Mouse (Mus musculus): Measurements from ENCODE around the gene Olfr957. TPM values are rescaled to one million over a fixed set of nuclear protein-coding genes. Genes with fewer than 3 reads are reported as not detected.

Gene Olfr957
- polyA plus RNA-seq, 1 experiment from 2014 or later: not detected

DNA sequence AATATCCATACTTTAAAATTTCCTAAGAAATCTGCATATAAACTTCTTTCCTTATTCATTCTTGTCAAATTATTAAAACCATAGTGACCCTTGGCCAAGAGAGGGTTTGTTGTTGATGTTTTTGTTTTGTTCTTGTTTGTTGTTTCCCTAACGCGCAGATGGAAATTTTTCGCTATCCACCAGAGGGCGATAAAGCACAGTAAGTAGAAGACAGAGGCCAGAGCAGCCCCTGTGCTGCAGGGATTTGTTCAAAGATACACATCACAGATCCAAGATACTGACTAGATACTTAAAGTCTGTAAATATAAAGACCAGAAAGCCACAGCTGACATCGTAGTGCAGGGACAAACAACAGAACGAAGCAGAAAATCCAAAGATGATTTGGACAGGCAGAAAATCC, 6.6 kb downstream of the Olfr957 start:
- Histone ChIP-seq H3K9ac (ENCODE audit: low read length) (no peak overlapping the region), H3K4me3 (ENCODE audit: low read depth, low read length) (no peak overlapping the region), H3K4me2 (ENCODE audit: low read depth, low read length, severe bottlenecking) (no peak overlapping the region), H3K4me1 (replicated peaks; ENCODE audit: control insufficient read depth, insufficient read depth, low read length) (no peaks in the 10 kb centered on the region), H3K36me3 (ENCODE audit: control insufficient read depth, insufficient read depth, low read length) (no peaks in the 10 kb centered on the region), H3K27me3 (ENCODE audit: control insufficient read depth, insufficient read depth, low read length) (no peaks in the 10 kb centered on the region), H3K9me3 (ENCODE audit: control insufficient read depth, low read length) (no peaks in the 10 kb centered on the region), H3K27ac (ENCODE audit: low read depth, low read length) (no peak overlapping the region)
- ATAC-seq (replicated peaks; ENCODE audit: low FRiP score) (0 out of 2 replicates have a peak, but pooled peaks have one; percentile 63), DNase-seq (ENCODE audit: low spot score) (peak; percentile 74)
- WGBS: 13% methylated on average over 6 of the region's 6 CpGs

- Histone ChIP-seq H3K4me1 (replicated peaks; ENCODE audit: control insufficient read depth, insufficient read depth, low read length) (no peaks in the 10 kb centered on the region), H3K9me3 (ENCODE audit: control insufficient read depth, low read length) (no peaks in the 10 kb centered on the region), H3K27me3 (ENCODE audit: control insufficient read depth, insufficient read depth, low read length) (no peaks in the 10 kb centered on the region), H3K36me3 (ENCODE audit: control insufficient read depth, insufficient read depth, low read length) (no peaks in the 10 kb centered on the region), H3K27ac (ENCODE audit: low read depth, low read length) (no peak within 1 kb of the TSS), H3K4me2 (ENCODE audit: low read depth, low read length, severe bottlenecking) (no peak within 1 kb of the TSS), H3K4me3 (ENCODE audit: low read depth, low read length) (no peak within 1 kb of the TSS), H3K9ac (ENCODE audit: low read length) (no peak within 1 kb of the TSS)
- no peak for ATAC-seq (replicated peaks; ENCODE audit: low FRiP score)
- no peak for DNase-seq (ENCODE audit: low spot score)
- WGBS: 93% methylated on average over 2 of the region's 2 CpGs
Observed at GRCm38 (mm10) chr9:39493895-39494294, 21.7 kb downstream of the Olfr957 start, which contains the start of gene Olfr44. TSS of gene Olfr44 (minus strand) at chr9:39493995.

- Histone ChIP-seq H3K27me3 (ENCODE audit: control insufficient read depth, insufficient read depth, low read length) (no peaks in the 10 kb centered on the region), H3K27ac (ENCODE audit: low read depth, low read length) (no peak within 1 kb of the TSS), H3K9ac (ENCODE audit: low read length) (no peak within 1 kb of the TSS), H3K36me3 (ENCODE audit: control insufficient read depth, insufficient read depth, low read length) (no peaks in the 10 kb centered on the region), H3K9me3 (ENCODE audit: control insufficient read depth, low read length) (no peaks in the 10 kb centered on the region), H3K4me2 (ENCODE audit: low read depth, low read length, severe bottlenecking) (no peak within 1 kb of the TSS), H3K4me3 (ENCODE audit: low read depth, low read length) (no peak within 1 kb of the TSS), H3K4me1 (replicated peaks; ENCODE audit: control insufficient read depth, insufficient read depth, low read length) (no peaks in the 10 kb centered on the region)
- DNase-seq (ENCODE audit: low spot score) (no peak), ATAC-seq (replicated peaks; ENCODE audit: low FRiP score) (no peak)
- 72% methylated on average over 1 of the region's 1 CpGs for WGBS
Observed at GRCm38 (mm10) chr9:39471844-39472243, 43.8 kb downstream of the Olfr957 start, which contains the start of gene Olfr955. TSS of gene Olfr955 (minus strand) at chr9:39471944.

Other genes starting within 250 kb of the Olfr957 start
- not detected in 2 replicates for gene Olfr945, start 239.0 kb downstream of the Olfr957 start, polyA plus RNA-seq (2014; fragmentation: Nextera tagmentation; extraction: Ambion mirVana)
- not detected in 2 replicates for gene Olfr948, start 189.8 kb downstream of the Olfr957 start, polyA plus RNA-seq (2014; fragmentation: Nextera tagmentation; extraction: Ambion mirVana)
- gene Olfr951, start 128.4 kb downstream of the Olfr957 start, polyA plus RNA-seq (2014; fragmentation: Nextera tagmentation; extraction: Ambion mirVana): not detected in 2 replicates
- gene Olfr952, start 88.7 kb downstream of the Olfr957 start, polyA plus RNA-seq (2014; fragmentation: Nextera tagmentation; extraction: Ambion mirVana): not detected in 2 replicates
- gene Olfr954, start 59.1 kb downstream of the Olfr957 start, polyA plus RNA-seq (2014; fragmentation: Nextera tagmentation; extraction: Ambion mirVana): not detected in 2 replicates
- gene Olfr955, start 43.9 kb downstream of the Olfr957 start, polyA plus RNA-seq (2014; fragmentation: Nextera tagmentation; extraction: Ambion mirVana): not detected in 2 replicates
- not detected in 2 replicates for gene Olfr44, start 21.8 kb downstream of the Olfr957 start, polyA plus RNA-seq (2014; fragmentation: Nextera tagmentation; extraction: Ambion mirVana)
- not detected in 2 replicates for gene Olfr958, start 38.2 kb upstream of the Olfr957 start, polyA plus RNA-seq (2014; fragmentation: Nextera tagmentation; extraction: Ambion mirVana)
- not detected in 2 replicates for gene Olfr959, start 59.8 kb upstream of the Olfr957 start, polyA plus RNA-seq (2014; fragmentation: Nextera tagmentation; extraction: Ambion mirVana)
- gene AW551984, start 88.6 kb upstream of the Olfr957 start, polyA plus RNA-seq (2014; fragmentation: Nextera tagmentation; extraction: Ambion mirVana): 16.0 and 17.4 TPM in 2 replicates
- gene Olfr148, start 94.8 kb upstream of the Olfr957 start, polyA plus RNA-seq (2014; fragmentation: Nextera tagmentation; extraction: Ambion mirVana): not detected in 2 replicates
- gene Olfr960, start 105.6 kb upstream of the Olfr957 start, polyA plus RNA-seq (2014; fragmentation: Nextera tagmentation; extraction: Ambion mirVana): not detected in 2 replicates
- not detected in 2 replicates for gene Olfr961, start 129.3 kb upstream of the Olfr957 start, polyA plus RNA-seq (2014; fragmentation: Nextera tagmentation; extraction: Ambion mirVana)
- gene Olfr963, start 151.4 kb upstream of the Olfr957 start, polyA plus RNA-seq (2014; fragmentation: Nextera tagmentation; extraction: Ambion mirVana): not detected in 2 replicates
- not detected in 2 replicates for gene Olfr149, start 191.3 kb upstream of the Olfr957 start, polyA plus RNA-seq (2014; fragmentation: Nextera tagmentation; extraction: Ambion mirVana)
- gene Olfr965, start 195.5 kb upstream of the Olfr957 start, polyA plus RNA-seq (2014; fragmentation: Nextera tagmentation; extraction: Ambion mirVana): not detected in 2 replicates
- not detected in 2 replicates for gene Olfr150, start 215.2 kb upstream of the Olfr957 start, polyA plus RNA-seq (2014; fragmentation: Nextera tagmentation; extraction: Ambion mirVana)
- gene Olfr967, start 230.4 kb upstream of the Olfr957 start, polyA plus RNA-seq (2014; fragmentation: Nextera tagmentation; extraction: Ambion mirVana): not detected in 2 replicates

Measured in forebrain, embryonic 11.5 days (tissue).